Mouse (Mus musculus) embryonic facial prominence, embryonic 14.5 days (tissue): Measurements from ENCODE around the gene Zfp653. TPM values are rescaled to one million over a fixed set of nuclear protein-coding genes. Genes with fewer than 3 reads are reported as not detected.

Experiments used
- ATAC-seq: fragments of 200-750 bp; cut with Nextera tagmentation; 2 replicates; pipeline ENCODE4 v1.8.0; 2017; ENCODE audit warnings: low read depth, moderate number of reproducible peaks, moderate TSS enrichment
- DNase-seq: peaks from one replicate; pipeline ENCODE4 v3.0.0-alpha.2; 2015; ENCODE audit warnings: low spot score
- H3K27ac ChIP-seq: fragments of 300-500 bp; sonication (generic); replicated peaks from 2 replicates; pipeline ENCODE4 v1.5.1; 2014; ENCODE audit warnings: low read depth, mild to moderate bottlenecking, low read length, moderate library complexity
- H3K27me3 ChIP-seq: fragments of 300-500 bp; sonication (generic); replicated peaks from 2 replicates; pipeline ENCODE4 v1.6.1; 2014; ENCODE audit warnings: low read length; ENCODE audit not compliant: control insufficient read depth, insufficient read depth
- H3K36me3 ChIP-seq: fragments of 300-500 bp; sonication (generic); 2 replicates; pipeline ENCODE4 v1.6.1; 2014; ENCODE audit warnings: low read length, mixed read lengths; ENCODE audit not compliant: control insufficient read depth, insufficient read depth
- H3K4me1 ChIP-seq: fragments of 300-500 bp; sonication (generic); 2 replicates; pipeline ENCODE4 v1.6.1; 2014; ENCODE audit warnings: antibody characterized with exemption, low read length; ENCODE audit not compliant: control insufficient read depth, insufficient read depth
- H3K4me2 ChIP-seq: fragments of 300-500 bp; sonication (generic); 2 replicates; pipeline ENCODE4 v1.6.1; 2014; ENCODE audit warnings: low read depth, mild to moderate bottlenecking, low read length, moderate library complexity, mixed read lengths
- H3K4me3 ChIP-seq: fragments of 300-500 bp; sonication (generic); 2 replicates; pipeline ENCODE4 v1.5.1; 2014; ENCODE audit warnings: low read depth, mild to moderate bottlenecking, low read length
- H3K9ac ChIP-seq: fragments of 300-500 bp; sonication (generic); 2 replicates; pipeline ENCODE4 v1.6.1; 2014; ENCODE audit warnings: low read depth, mild to moderate bottlenecking, low read length, moderate library complexity, mixed read lengths
- H3K9me3 ChIP-seq: fragments of 300-500 bp; sonication (generic); 2 replicates; pipeline ENCODE4 v1.6.1; 2016; ENCODE audit warnings: low read length; ENCODE audit not compliant: control insufficient read depth
- WGBS: fragments of 180-500 bp; shearing (Covaris S2); extraction: QIAGEN DNeasy Blood & Tissue Kit; methylation state at CpG from one replicate; pipeline ENCODE4 v1.1.7; 2014; 5-methylcytosine and 5-hydroxymethylcytosine counted together
- polyA plus RNA-seq: library from polyadenylated mRNA; unstranded; fragments of >200 nt; fragmentation: Nextera tagmentation; extraction: Ambion mirVana; gene quantifications from 2 replicates; pipeline ENCODE4 v1.2.1, GENCODE M21; 2014

Zfp653 gene
- polyA plus RNA-seq: 6.5 and 9.2 TPM in 2 replicates

- H3K4me1 ChIP-seq: peaks cover 3% of the 10 kb centered on the region; the same call in 1 of the 2 replicates
- H3K4me2 ChIP-seq: peak within 1 kb of the TSS; percentile 59
- H3K27ac ChIP-seq: peak within 1 kb of the TSS; percentile 97
- ATAC-seq (peak; percentile 98), DNase-seq (peak; percentile 98)
- under 1% methylated on average over 50 of the region's 87 CpGs for WGBS
- peak within 1 kb of the TSS; percentile 87 for H3K9ac ChIP-seq
- peak within 1 kb of the TSS; percentile 67 for H3K4me3 ChIP-seq
- H3K27me3 ChIP-seq: no peaks in the 10 kb centered on the region
- peaks cover 31% of the 10 kb centered on the region; the same call in 1 of the 2 replicates for H3K36me3 ChIP-seq
- no peaks in the 10 kb centered on the region for H3K9me3 ChIP-seq
These were observed at the start of gene Zfp653, which contains the start of gene Gm49318 for GRCm38 (mm10) chr9:22070791-22071573. Gene Zfp653, minus strand, starts transcription at chr9:22071376. Gene Gm49318, minus strand, starts transcription at chr9:22071259.

- H3K4me1 ChIP-seq: peaks cover 13% of the 10 kb centered on the region
- no peak overlapping the region for H3K27ac ChIP-seq
- DNase-seq: no peak
- H3K9ac ChIP-seq: no peak overlapping the region
- no peaks in the 10 kb centered on the region for H3K27me3 ChIP-seq
- 83% methylated on average over 4 of the region's 4 CpGs for WGBS
- no peak overlapping the region for H3K4me3 ChIP-seq
- no peak overlapping the region for H3K4me2 ChIP-seq
- no peaks in the 10 kb centered on the region for H3K9me3 ChIP-seq
- no peak for ATAC-seq
- no peaks in the 10 kb centered on the region for H3K36me3 ChIP-seq
These were observed 48.4 kb upstream of the Zfp653 start for GRCm38 (mm10) chr9:22119543-22119942.

- H3K4me1 ChIP-seq: peaks cover 13% of the 10 kb centered on the region
- DNase-seq (peak; percentile 67), ATAC-seq (no peak)
- no peak overlapping the region for H3K27ac ChIP-seq
- peaks cover 13% of the 10 kb centered on the region for H3K36me3 ChIP-seq
- H3K4me3 ChIP-seq: peak overlapping the region; percentile 88
- H3K27me3 ChIP-seq: no peaks in the 10 kb centered on the region
- peak overlapping the region; percentile 93; the same call in 1 of the 2 replicates for H3K9ac ChIP-seq
- no peaks in the 10 kb centered on the region for H3K9me3 ChIP-seq
- 46% methylated on average over 10 of the region's 10 CpGs for WGBS
- H3K4me2 ChIP-seq: peak overlapping the region; percentile 64
These were observed 46.7 kb upstream of the Zfp653 start for GRCm38 (mm10) chr9:22117754-22118456.

- Histone ChIP-seq H3K4me2 (peak within 1 kb of the TSS; percentile 64), H3K9ac (peak within 1 kb of the TSS; percentile 93), H3K27ac (peak within 1 kb of the TSS; percentile 77), H3K4me3 (peak within 1 kb of the TSS; percentile 88), H3K4me1 (peaks cover 13% of the 10 kb centered on the region), H3K36me3 (peaks cover 23% of the 10 kb centered on the region), H3K9me3 (no peaks in the 10 kb centered on the region), H3K27me3 (no peaks in the 10 kb centered on the region)
- peak; percentile 98 for DNase-seq
- WGBS: under 1% methylated on average over 38 of the region's 52 CpGs
- ATAC-seq: peak; percentile 98
These were observed 45.7 kb upstream of the Zfp653 start, which contains the start of gene Elof1 for GRCm38 (mm10) chr9:22116740-22117426. Gene Elof1, minus strand, starts transcription at chr9:22117172.

- H3K4me3 ChIP-seq: peak overlapping the region; percentile 88
- H3K9ac ChIP-seq: peak overlapping the region; percentile 93
- WGBS: 37% methylated on average over 15 of the region's 15 CpGs
- peak overlapping the region; percentile 77; the same call in 1 of the 2 replicates for H3K27ac ChIP-seq
- peaks cover 13% of the 10 kb centered on the region for H3K4me1 ChIP-seq
- peak overlapping the region; percentile 64 for H3K4me2 ChIP-seq
- no peak for ATAC-seq
- no peak for DNase-seq
- no peaks in the 10 kb centered on the region for H3K9me3 ChIP-seq
- no peaks in the 10 kb centered on the region for H3K27me3 ChIP-seq
- peaks cover 31% of the 10 kb centered on the region for H3K36me3 ChIP-seq
These were observed 44.9 kb upstream of the Zfp653 start for GRCm38 (mm10) chr9:22116086-22116485.

GRCm38 (mm10) chr9:22115635-22116034 lies 44.5 kb upstream of the Zfp653 start:
- no peaks in the 10 kb centered on the region for H3K9me3 ChIP-seq
- DNase-seq (no peak), ATAC-seq (no peak)
- H3K27me3 ChIP-seq: no peaks in the 10 kb centered on the region
- peak overlapping the region; percentile 64 for H3K4me2 ChIP-seq
- peak overlapping the region; percentile 93 for H3K9ac ChIP-seq
- peak overlapping the region; percentile 88 for H3K4me3 ChIP-seq
- 79% methylated on average over 4 of the region's 4 CpGs for WGBS
- peaks cover 35% of the 10 kb centered on the region for H3K36me3 ChIP-seq
- H3K27ac ChIP-seq: no peak overlapping the region
- peaks cover 13% of the 10 kb centered on the region for H3K4me1 ChIP-seq

- ATAC-seq (no peak), DNase-seq (no peak)
- H3K4me1 ChIP-seq: no peaks in the 10 kb centered on the region
- H3K9me3 ChIP-seq: no peaks in the 10 kb centered on the region
- H3K27ac ChIP-seq: no peak overlapping the region
- WGBS: 90% methylated on average over 6 of the region's 9 CpGs
- H3K27me3 ChIP-seq: no peaks in the 10 kb centered on the region
- H3K9ac ChIP-seq: no peak overlapping the region
- H3K4me2 ChIP-seq: no peak overlapping the region
- H3K36me3 ChIP-seq: peaks cover 38% of the 10 kb centered on the region
- H3K4me3 ChIP-seq: no peak overlapping the region
These were observed 37.0 kb upstream of the Zfp653 start for GRCm38 (mm10) chr9:22108194-22108593.

GRCm38 (mm10) chr9:22099922-22100321 lies 28.7 kb upstream of the Zfp653 start:
- Histone ChIP-seq H3K36me3 (no peaks in the 10 kb centered on the region), H3K4me2 (no peak overlapping the region), H3K9ac (no peak overlapping the region), H3K27me3 (peaks cover 20% of the 10 kb centered on the region), H3K4me1 (no peaks in the 10 kb centered on the region; the same call in 1 of the 2 replicates), H3K4me3 (peak overlapping the region; percentile 11; the same call in 1 of the 2 replicates), H3K9me3 (no peaks in the 10 kb centered on the region), H3K27ac (no peak overlapping the region)
- DNase-seq (no peak), ATAC-seq (no peak)
- 3% methylated on average over 14 of the region's 18 CpGs for WGBS
